Mouse (Mus musculus): ENCODE results near the gene Ccdc6. TPM values are rescaled to one million over a fixed set of nuclear protein-coding genes. Genes with fewer than 3 reads are reported as not detected.

The Ccdc6 gene
- polyA plus RNA-seq, 1 experiment: 73.0 TPM

GRCm38 (mm10) chr10:70095506-70096270 lies 1.2 kb upstream of the Ccdc6 start:
- TF ChIP-seq CTCF (IDR thresholded peaks at IDR 0.05; ENCODE audit: control insufficient read depth, insufficient read depth, insufficient replicate concordance, low read depth, low read length): no peak
- no peak for TF ChIP-seq POLR2A (IDR thresholded peaks at IDR 0.05; ENCODE audit: control insufficient read depth, low read depth, low read length)
- H3K4me1 ChIP-seq (ENCODE audit: control insufficient read depth, insufficient read depth, low read length): peaks cover 19% of the 10 kb centered on the region

GRCm38 (mm10) chr10:70097291-70097901 lies 475 bp downstream of the Ccdc6 start:
- Histone ChIP-seq H3K27ac (ENCODE audit: control insufficient read depth, insufficient read depth, low read depth, low read length) (peak overlapping the region; percentile 75), H3K27me3 (ENCODE audit: control insufficient read depth, insufficient read depth, low read length) (no peaks in the 10 kb centered on the region), H3K36me3 (ENCODE audit: control insufficient read depth, insufficient read depth, low read length) (no peaks in the 10 kb centered on the region), H3K4me1 (ENCODE audit: control insufficient read depth, insufficient read depth, low read length) (peaks cover 19% of the 10 kb centered on the region), H3K4me3 (ENCODE audit: control insufficient read depth, low read depth, low read length) (peak overlapping the region; percentile 89)
- no peak for TF ChIP-seq CTCF (IDR thresholded peaks at IDR 0.05; ENCODE audit: control insufficient read depth, insufficient read depth, insufficient replicate concordance, low read depth, low read length)
- no peak for TF ChIP-seq POLR2A (IDR thresholded peaks at IDR 0.05; ENCODE audit: control insufficient read depth, low read depth, low read length)

More at GRCm38 (mm10) chr10:70095506-70096270, 1.2 kb upstream of the Ccdc6 start:
- H3K4me3 ChIP-seq (ENCODE audit: control insufficient read depth, low read depth, low read length): peak overlapping the region; percentile 82
- H3K36me3 ChIP-seq (ENCODE audit: control insufficient read depth, insufficient read depth, low read length): no peaks in the 10 kb centered on the region
- no peaks in the 10 kb centered on the region for H3K27me3 ChIP-seq (ENCODE audit: control insufficient read depth, insufficient read depth, low read length)
- H3K27ac ChIP-seq (ENCODE audit: control insufficient read depth, insufficient read depth, low read depth, low read length): peak overlapping the region; percentile 55

GRCm38 (mm10) chr10:70097911-70098569 lies 1.1 kb downstream of the Ccdc6 start:
- Histone ChIP-seq H3K36me3 (ENCODE audit: control insufficient read depth, insufficient read depth, low read length) (no peaks in the 10 kb centered on the region), H3K27ac (ENCODE audit: control insufficient read depth, insufficient read depth, low read depth, low read length) (peak overlapping the region; percentile 47), H3K4me1 (ENCODE audit: control insufficient read depth, insufficient read depth, low read length) (peaks cover 19% of the 10 kb centered on the region), H3K4me3 (ENCODE audit: control insufficient read depth, low read depth, low read length) (peak overlapping the region; percentile 89), H3K27me3 (ENCODE audit: control insufficient read depth, insufficient read depth, low read length) (no peaks in the 10 kb centered on the region)
- TF ChIP-seq CTCF (IDR thresholded peaks at IDR 0.05; ENCODE audit: control insufficient read depth, insufficient read depth, insufficient replicate concordance, low read depth, low read length) (no peak), POLR2A (IDR thresholded peaks at IDR 0.05; ENCODE audit: control insufficient read depth, low read depth, low read length) (no peak)

GRCm38 (mm10) chr10:70098626-70099025 lies 1.7 kb downstream of the Ccdc6 start:
- no peak overlapping the region for H3K4me3 ChIP-seq (ENCODE audit: control insufficient read depth, low read depth, low read length)
- peaks cover 19% of the 10 kb centered on the region for H3K4me1 ChIP-seq (ENCODE audit: control insufficient read depth, insufficient read depth, low read length)
- no peaks in the 10 kb centered on the region for H3K27me3 ChIP-seq (ENCODE audit: control insufficient read depth, insufficient read depth, low read length)
- TF ChIP-seq POLR2A (IDR thresholded peaks at IDR 0.05; ENCODE audit: control insufficient read depth, low read depth, low read length) (no peak), CTCF (IDR thresholded peaks at IDR 0.05; ENCODE audit: control insufficient read depth, insufficient read depth, insufficient replicate concordance, low read depth, low read length) (no peak)
- no peak overlapping the region for H3K27ac ChIP-seq (ENCODE audit: control insufficient read depth, insufficient read depth, low read depth, low read length)
- H3K36me3 ChIP-seq (ENCODE audit: control insufficient read depth, insufficient read depth, low read length): no peaks in the 10 kb centered on the region

GRCm38 (mm10) chr10:70099052-70099451 lies 2.1 kb downstream of the Ccdc6 start:
- H3K27me3 ChIP-seq (ENCODE audit: control insufficient read depth, insufficient read depth, low read length): no peaks in the 10 kb centered on the region
- no peak overlapping the region for H3K27ac ChIP-seq (ENCODE audit: control insufficient read depth, insufficient read depth, low read depth, low read length)
- TF ChIP-seq POLR2A (IDR thresholded peaks at IDR 0.05; ENCODE audit: control insufficient read depth, low read depth, low read length) (no peak), CTCF (IDR thresholded peaks at IDR 0.05; ENCODE audit: control insufficient read depth, insufficient read depth, insufficient replicate concordance, low read depth, low read length) (no peak)
- H3K36me3 ChIP-seq (ENCODE audit: control insufficient read depth, insufficient read depth, low read length): no peaks in the 10 kb centered on the region
- H3K4me1 ChIP-seq (ENCODE audit: control insufficient read depth, insufficient read depth, low read length): peaks cover 19% of the 10 kb centered on the region
- H3K4me3 ChIP-seq (ENCODE audit: control insufficient read depth, low read depth, low read length): no peak overlapping the region

- no peak overlapping the region for H3K4me3 ChIP-seq (ENCODE audit: control insufficient read depth, low read depth, low read length)
- peaks cover 14% of the 10 kb centered on the region for H3K4me1 ChIP-seq (ENCODE audit: control insufficient read depth, insufficient read depth, low read length)
- no peak overlapping the region for H3K27ac ChIP-seq (ENCODE audit: control insufficient read depth, insufficient read depth, low read depth, low read length)
- no peaks in the 10 kb centered on the region for H3K36me3 ChIP-seq (ENCODE audit: control insufficient read depth, insufficient read depth, low read length)
- no peaks in the 10 kb centered on the region for H3K27me3 ChIP-seq (ENCODE audit: control insufficient read depth, insufficient read depth, low read length)
- no peak for TF ChIP-seq POLR2A (IDR thresholded peaks at IDR 0.05; ENCODE audit: control insufficient read depth, low read depth, low read length)
- peak; percentile 21; the same call in 1 of the 2 replicates for TF ChIP-seq CTCF (IDR thresholded peaks at IDR 0.05; ENCODE audit: control insufficient read depth, insufficient read depth, insufficient replicate concordance, low read depth, low read length)
Measured at GRCm38 (mm10) chr10:70102086-70102485, 5.2 kb downstream of the Ccdc6 start.

GRCm38 (mm10) chr10:70108016-70108415 lies 11.1 kb downstream of the Ccdc6 start:
- TF ChIP-seq POLR2A (IDR thresholded peaks at IDR 0.05; ENCODE audit: control insufficient read depth, low read depth, low read length) (no peak), CTCF (IDR thresholded peaks at IDR 0.05; ENCODE audit: control insufficient read depth, insufficient read depth, insufficient replicate concordance, low read depth, low read length) (no peak)
- Histone ChIP-seq H3K27me3 (ENCODE audit: control insufficient read depth, insufficient read depth, low read length) (no peaks in the 10 kb centered on the region), H3K36me3 (ENCODE audit: control insufficient read depth, insufficient read depth, low read length) (no peaks in the 10 kb centered on the region), H3K27ac (ENCODE audit: control insufficient read depth, insufficient read depth, low read depth, low read length) (no peak overlapping the region), H3K4me1 (ENCODE audit: control insufficient read depth, insufficient read depth, low read length) (no peaks in the 10 kb centered on the region; the same call in 1 of the 2 replicates), H3K4me3 (ENCODE audit: control insufficient read depth, low read depth, low read length) (no peak overlapping the region)
